15 mouse cellular contexts compared by ENCODE assay signal in genomic region chr11:72476074-72476625, GRCm38 (mm10). TPM values are rescaled to one million over a fixed set of nuclear protein-coding genes. Genes with fewer than 3 reads are reported as not detected.
DNase-seq lines count a peak whose midpoint lies in the region; ATAC-seq and TF ChIP-seq lines count a peak whose summit lies in the region.
"Had no signal": no experiment of that assay in that cellular context is flagged by ENCODE, and none has a peak within 500 bp of the region (broad histone marks: within the 10 kb centered on the region; RNA-seq: fewer than 3 reads in every experiment).

No protein-coding gene starts in this region.

- no peak for TF ChIP-seq RAD21 in MEL (IDR thresholded peaks at IDR 0.05; ENCODE audit: low read depth, low read length)

- no peak for TF ChIP-seq CTCF in MEL (IDR thresholded peaks at IDR 0.05 in 2 of 3, conservative IDR thresholded peaks at IDR 0.05 in 1 of 3; ENCODE audit: control insufficient read depth in 1 of 3, insufficient read depth in 1 of 3, low read depth in 2 of 3, low read length in 3 of 3, poor library complexity in 1 of 3, severe bottlenecking in 1 of 3)
- no peak for TF ChIP-seq CTCF in liver, postnatal 0 days (IDR thresholded peaks at IDR 0.05; ENCODE audit: low read depth)
- TF ChIP-seq CTCF in forebrain, postnatal 0 days (IDR thresholded peaks at IDR 0.05; ENCODE audit: low read depth) = no peak

- no peak for TF ChIP-seq POLR2A in MEL (IDR thresholded peaks at IDR 0.05; ENCODE audit: control insufficient read depth in 1 of 2, insufficient read depth in 1 of 2, low read depth in 1 of 2, low read length in 2 of 2, poor library complexity in 1 of 2)

- peaks cover 14% of the 10 kb centered on the region for H3K4me1 ChIP-seq in heart, embryonic 15.5 days (replicated peaks)
- H3K4me1 ChIP-seq in MEL (ENCODE audit: control insufficient read depth in 1 of 2, insufficient read depth in 2 of 2, low read length in 2 of 2) = peaks cover 14 to 44% of the 10 kb centered on the region in 2 experiments
- peaks cover 36% of the 10 kb centered on the region for H3K4me1 ChIP-seq in intestine, embryonic 15.5 days (replicated peaks)
- peaks cover 52% of the 10 kb centered on the region for H3K4me1 ChIP-seq in liver, postnatal 0 days (ENCODE audit: insufficient read depth)
- no peaks in the 10 kb centered on the region for H3K4me1 ChIP-seq in forebrain, postnatal 0 days (ENCODE audit: insufficient read depth)

- H3K4me2 ChIP-seq in heart, embryonic 15.5 days = no peak overlapping the region
- no peak overlapping the region for H3K4me2 ChIP-seq in intestine, embryonic 15.5 days (replicated peaks)
- H3K4me2 ChIP-seq in liver, postnatal 0 days (ENCODE audit: low read depth, low read length) = 0 out of 2 replicates have a peak overlapping the region, but pooled peaks have one; percentile 39
- no peak overlapping the region for H3K4me2 ChIP-seq in forebrain, postnatal 0 days (ENCODE audit: low read depth)

- no peak for ATAC-seq in heart, embryonic 15.5 days (replicated peaks; ENCODE audit: insufficient number of reproducible peaks, insufficient read depth, low FRiP score, low read depth)
- ATAC-seq in intestine, embryonic 15.5 days = no peak
- ATAC-seq in liver, postnatal 0 days = no peak
- no peak for ATAC-seq in forebrain, postnatal 0 days
- ATAC-seq: midbrain, embryonic 16.5 days had no signal

- intact Hi-C loops in heart, postnatal 25 days (cut with DNase I) = no loop called here

- H3K36me3 ChIP-seq in heart, embryonic 15.5 days = no peaks in the 10 kb centered on the region
- peaks cover 0 to 18% of the 10 kb centered on the region in 2 experiments; a peak in 2 of 4 replicates for H3K36me3 ChIP-seq in MEL (ENCODE audit: control insufficient read depth in 1 of 2, insufficient read depth in 2 of 2, low read length in 2 of 2)
- no peaks in the 10 kb centered on the region for H3K36me3 ChIP-seq in intestine, embryonic 15.5 days
- no peaks in the 10 kb centered on the region for H3K36me3 ChIP-seq in liver, postnatal 0 days (replicated peaks; ENCODE audit: insufficient read depth, low read length)
- peaks cover 22% of the 10 kb centered on the region; the same call in 1 of the 2 replicates for H3K36me3 ChIP-seq in forebrain, postnatal 0 days (ENCODE audit: insufficient read depth)

- no peak overlapping the region for H3K4me3 ChIP-seq in heart, embryonic 15.5 days
- H3K4me3 ChIP-seq in MEL (ENCODE audit: control insufficient read depth in 1 of 2, insufficient read depth in 1 of 2, low read depth in 2 of 2, low read length in 2 of 2) = peak overlapping the region in 1 of 2 experiments; percentile 17; a peak in 1 of 4 replicates
- no peak overlapping the region for H3K4me3 ChIP-seq in intestine, embryonic 15.5 days (replicated peaks)
- no peak overlapping the region for H3K4me3 ChIP-seq in liver, postnatal 0 days (ENCODE audit: low read depth, low read length)
- H3K4me3 ChIP-seq in forebrain, postnatal 0 days (ENCODE audit: low read depth, low read length) = no peak overlapping the region

- no peak overlapping the region for H3K9ac ChIP-seq in heart, embryonic 15.5 days
- H3K9ac ChIP-seq in MEL (ENCODE audit: control insufficient read depth, low read depth, low read length, poor library complexity, severe bottlenecking) = peak overlapping the region; percentile 46
- H3K9ac ChIP-seq in intestine, embryonic 15.5 days = no peak overlapping the region
- H3K9ac ChIP-seq in liver, postnatal 0 days (replicated peaks) = no peak overlapping the region
- H3K9ac ChIP-seq in forebrain, postnatal 0 days = no peak overlapping the region

- no peaks in the 10 kb centered on the region for H3K27me3 ChIP-seq in heart, embryonic 15.5 days
- no peaks in the 10 kb centered on the region for H3K27me3 ChIP-seq in MEL (ENCODE audit: control insufficient read depth in 1 of 2, insufficient read depth in 2 of 2, low read length in 2 of 2)
- H3K27me3 ChIP-seq in intestine, embryonic 15.5 days (replicated peaks) = no peaks in the 10 kb centered on the region
- no peaks in the 10 kb centered on the region for H3K27me3 ChIP-seq in liver, postnatal 0 days (ENCODE audit: insufficient read depth, low read length)
- no peaks in the 10 kb centered on the region for H3K27me3 ChIP-seq in forebrain, postnatal 0 days (ENCODE audit: insufficient read depth, low read length)

- H3K27ac ChIP-seq in heart, embryonic 15.5 days = 0 out of 2 replicates have a peak overlapping the region, but pooled peaks have one; percentile 48
- H3K27ac ChIP-seq in MEL (ENCODE audit: control insufficient read depth, low read depth, low read length) = peak overlapping the region; percentile 80
- 0 out of 2 replicates have a peak overlapping the region, but pooled peaks have one; percentile 13 for H3K27ac ChIP-seq in intestine, embryonic 15.5 days
- peak overlapping the region; percentile 73; the same call in 1 of the 2 replicates for H3K27ac ChIP-seq in liver, postnatal 0 days (ENCODE audit: low read depth)
- H3K27ac ChIP-seq in forebrain, postnatal 0 days (ENCODE audit: low read depth, low read length) = no peak overlapping the region
- H3K27ac ChIP-seq: kidney, postnatal 0 days; macrophage had no signal

- 73% methylated on average over 7 of the region's 7 CpGs for WGBS in heart, embryonic 15.5 days
- WGBS in intestine, embryonic 15.5 days = 74% methylated on average over 7 of the region's 7 CpGs
- 52% methylated on average over 7 of the region's 7 CpGs for WGBS in liver, postnatal 0 days (ENCODE audit: insufficient replicate concordance)
- WGBS in forebrain, postnatal 0 days = 82% methylated on average over 7 of the region's 7 CpGs

- no peak for TF ChIP-seq EP300 in MEL (IDR thresholded peaks at IDR 0.05; ENCODE audit: low read depth in 1 of 2, low read length in 2 of 2)
- TF ChIP-seq EP300 in liver, postnatal 0 days (IDR thresholded peaks at IDR 0.05; ENCODE audit: low read depth) = no peak

- no peaks in the 10 kb centered on the region for H3K79me2 ChIP-seq in MEL (ENCODE audit: control insufficient read depth, insufficient read depth, low read length, poor library complexity)

- no peaks in the 10 kb centered on the region for H3K9me3 ChIP-seq in heart, embryonic 15.5 days (replicated peaks)
- no peaks in the 10 kb centered on the region for H3K9me3 ChIP-seq in MEL (replicated peaks; ENCODE audit: insufficient read depth, low read length)
- H3K9me3 ChIP-seq in intestine, embryonic 15.5 days = no peaks in the 10 kb centered on the region
- no peaks in the 10 kb centered on the region for H3K9me3 ChIP-seq in liver, postnatal 0 days (ENCODE audit: low read length)
- no peaks in the 10 kb centered on the region for H3K9me3 ChIP-seq in forebrain, postnatal 0 days (ENCODE audit: low read length)

- DNase-seq in heart, postnatal 25 days (ENCODE audit: low spot score) = no peak
- no peak for DNase-seq in MEL (ENCODE audit: low read depth, low spot score)
- DNase-seq in liver, postnatal 0 days = no peak
- DNase-seq in forebrain, postnatal 0 days = no peak
- DNase-seq in adipocyte (ENCODE audit: low spot score) = no peak
- DNase-seq: cerebellum, adult 9-10 months; embryo, embryonic 11 days; spleen, adult 18-20 months; thymus, adult 18-20 months had no signal

TF ChIP-seq in MEL, 35 proteins besides CTCF, POLR2A, EP300 and RAD21 (continues in another document):
- no peak for TF ChIP-seq MAX (IDR thresholded peaks at IDR 0.05; ENCODE audit: low read length)
- TF ChIP-seq ZC3H11A (IDR thresholded peaks at IDR 0.05; ENCODE audit: low read depth, low read length) = no peak
- no peak for TF ChIP-seq ZMIZ1 (IDR thresholded peaks at IDR 0.05; ENCODE audit: low read depth, low read length)
- no peak for TF ChIP-seq HCFC1 (IDR thresholded peaks at IDR 0.05; ENCODE audit: low read depth, low read length)
- TF ChIP-seq MYB (IDR thresholded peaks at IDR 0.05; ENCODE audit: low read depth, low read length) = no peak
- no peak for TF ChIP-seq MEF2A (IDR thresholded peaks at IDR 0.05; ENCODE audit: extremely low read depth, insufficient replicate concordance, low read depth, low read length, poor library complexity, severe bottlenecking)

RNA-seq across cellular contexts. Expression of gene Spns2, which starts 13.6 kb away (rescaled TPM):
- 2.8 and 3.2 TPM in 2 replicates for polyA plus RNA-seq in heart, embryonic 15.5 days (2015; fragmentation: Nextera tagmentation; extraction: Ambion mirVana)
- total RNA-seq in heart, postnatal 25 days (2021) = 10 to 100 TPM in 1 of 2 experiments, 1 to 10 TPM in 1; 9.2 to 12.9 TPM
- total RNA-seq in MEL (2012; rRNA removed) = 0.33 and 0.58 TPM in 2 replicates
- polyA plus RNA-seq in MEL (2012; ENCODE audit: insufficient read depth in 1 of 2, insufficient read length in 2 of 2, low read depth in 1 of 2, low replicate concordance in 2 of 2, missing spikeins in 1 of 2) = 1 to 10 TPM in 1 of 2 experiments, not detected in 1; 3.0 TPM
- polyA plus RNA-seq in intestine, embryonic 15.5 days (2015; fragmentation: Nextera tagmentation; extraction: Ambion mirVana) = 5.3 and 5.6 TPM in 2 replicates
- polyA plus RNA-seq in liver, postnatal 0 days (2015; fragmentation: Nextera tagmentation; extraction: Ambion mirVana) = 4.1 and 4.9 TPM in 2 replicates
- 38.8 and 40.1 TPM in 2 replicates for total RNA-seq in forebrain, postnatal 0 days (2014; rRNA removed)
- polyA plus RNA-seq in forebrain, postnatal 0 days (2015; fragmentation: Nextera tagmentation; extraction: Ambion mirVana) = 6.5 and 6.7 TPM in 2 replicates
- polyA plus RNA-seq: macrophage had no signal

RNA-seq across cellular contexts. Expression of gene Mybbp1a, which starts 35.0 kb away (rescaled TPM):
- 57.8 and 83.8 TPM in 2 replicates for polyA plus RNA-seq in heart, embryonic 15.5 days (2015; fragmentation: Nextera tagmentation; extraction: Ambion mirVana)
- 10 to 100 TPM; 40.9 to 42.8 TPM for total RNA-seq in heart, postnatal 25 days (2021)
- total RNA-seq in MEL (2012; rRNA removed) = 328 and 344 TPM in 2 replicates
- 1,000 to 10,000 TPM in 1 of 2 experiments, 100 to 1,000 TPM in 1; 602 to 3,394 TPM for polyA plus RNA-seq in MEL (2012; ENCODE audit: insufficient read depth in 1 of 2, insufficient read length in 2 of 2, low read depth in 1 of 2, low replicate concordance in 2 of 2, missing spikeins in 1 of 2)
- polyA plus RNA-seq in intestine, embryonic 15.5 days (2015; fragmentation: Nextera tagmentation; extraction: Ambion mirVana) = 171 and 172 TPM in 2 replicates
- polyA plus RNA-seq in liver, postnatal 0 days (2015; fragmentation: Nextera tagmentation; extraction: Ambion mirVana) = 40.2 and 44.5 TPM in 2 replicates
- 36.9 and 38.0 TPM in 2 replicates for total RNA-seq in forebrain, postnatal 0 days (2014; rRNA removed)
- 50.0 and 52.4 TPM in 2 replicates for polyA plus RNA-seq in forebrain, postnatal 0 days (2015; fragmentation: Nextera tagmentation; extraction: Ambion mirVana)

RNA-seq across cellular contexts. Expression of gene Ggt6, which starts 40.8 kb away (rescaled TPM):
- polyA plus RNA-seq in heart, embryonic 15.5 days (2015; fragmentation: Nextera tagmentation; extraction: Ambion mirVana) = 0.15 TPM in 1 of 2 replicates, not detected in the other
- total RNA-seq in heart, postnatal 25 days (2021) = under 1 TPM in 1 of 2 experiments, not detected in 1; 0.31 TPM
- not detected in 2 replicates for total RNA-seq in MEL (2012; rRNA removed)
- polyA plus RNA-seq in MEL (2012; ENCODE audit: insufficient read depth in 1 of 2, insufficient read length in 2 of 2, low read depth in 1 of 2, low replicate concordance in 2 of 2, missing spikeins in 1 of 2) = under 1 TPM in 1 of 2 experiments, not detected in 1; 0.04 TPM
- 11.5 and 14.4 TPM in 2 replicates for polyA plus RNA-seq in intestine, embryonic 15.5 days (2015; fragmentation: Nextera tagmentation; extraction: Ambion mirVana)
- 0.79 and 1.2 TPM in 2 replicates for polyA plus RNA-seq in liver, postnatal 0 days (2015; fragmentation: Nextera tagmentation; extraction: Ambion mirVana)
- total RNA-seq in forebrain, postnatal 0 days (2014; rRNA removed) = not detected in 2 replicates
- not detected in 2 replicates for polyA plus RNA-seq in forebrain, postnatal 0 days (2015; fragmentation: Nextera tagmentation; extraction: Ambion mirVana)
- polyA plus RNA-seq: macrophage; midbrain, embryonic 16.5 days; neural tube, embryonic 14.5 days had no signal
